Comparison of ENCODE assay signal across 18 mouse cellular contexts in the genomic region with DNA sequence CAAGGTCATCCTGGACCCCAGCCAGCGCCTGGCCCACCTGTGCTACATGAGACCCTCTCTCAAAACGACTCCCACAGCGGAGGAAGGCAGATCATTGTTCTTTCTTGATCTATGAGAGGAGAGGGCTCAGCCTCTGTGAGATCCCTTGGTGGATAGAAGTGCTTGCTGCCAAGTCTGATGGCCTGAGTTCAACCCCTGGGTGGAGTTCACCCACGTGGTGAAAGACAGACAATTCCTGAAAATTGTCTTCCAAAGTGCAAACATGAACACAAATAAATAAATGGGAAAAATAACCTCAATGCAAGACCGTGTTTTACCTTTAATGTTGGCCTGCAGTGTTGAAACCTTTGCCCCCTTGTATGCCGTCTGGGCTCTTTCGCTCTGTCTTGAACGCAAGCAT.
DNase-seq lines count a peak whose midpoint lies in the region; ATAC-seq and TF ChIP-seq lines count a peak whose summit lies in the region.
"Had no signal": no experiment of that assay in that cellular context is flagged by ENCODE, and none has a peak within 500 bp of the region (broad histone marks: within the 10 kb centered on the region; RNA-seq: fewer than 3 reads in every experiment).

No protein-coding gene starts in this region.

- no peaks in the 10 kb centered on the region for H3K9me3 ChIP-seq in hindbrain, embryonic 13.5 days
- no peaks in the 10 kb centered on the region for H3K9me3 ChIP-seq in hindbrain, embryonic 10.5 days
- no peaks in the 10 kb centered on the region for H3K9me3 ChIP-seq in midbrain, embryonic 10.5 days (replicated peaks)
- H3K9me3 ChIP-seq in midbrain, postnatal 0 days (ENCODE audit: low read length): no peaks in the 10 kb centered on the region
- H3K9me3 ChIP-seq: embryonic facial prominence, embryonic 10.5 days; heart, embryonic 12.5 days; hindbrain, embryonic 12.5 days had no signal

- no peaks in the 10 kb centered on the region for H3K36me3 ChIP-seq in hindbrain, embryonic 13.5 days
- 0 out of 2 replicates have a peak, but pooled peaks cover 7% of the 10 kb centered on the region for H3K36me3 ChIP-seq in hindbrain, embryonic 10.5 days
- H3K36me3 ChIP-seq in midbrain, embryonic 10.5 days: 0 out of 2 replicates have a peak, but pooled peaks cover 2% of the 10 kb centered on the region
- H3K36me3 ChIP-seq in midbrain, postnatal 0 days (ENCODE audit: insufficient read depth, low read length): no peaks in the 10 kb centered on the region
- H3K36me3 ChIP-seq: heart, embryonic 12.5 days; hindbrain, embryonic 12.5 days had no signal

- H3K4me3 ChIP-seq in gastrocnemius, adult 2 months: no peak overlapping the region
- no peak overlapping the region for H3K4me3 ChIP-seq in hindbrain, embryonic 13.5 days
- H3K4me3 ChIP-seq in hindbrain, embryonic 10.5 days: no peak overlapping the region
- no peak overlapping the region for H3K4me3 ChIP-seq in midbrain, embryonic 10.5 days
- no peak overlapping the region for H3K4me3 ChIP-seq in midbrain, postnatal 0 days (ENCODE audit: low read depth, low read length)
- H3K4me3 ChIP-seq: embryonic facial prominence, embryonic 10.5 days; heart, adult 2 months; heart, embryonic 12.5 days; hindbrain, embryonic 12.5 days had no signal

- no peaks in the 10 kb centered on the region for H3K27me3 ChIP-seq in hindbrain, embryonic 13.5 days
- no peaks in the 10 kb centered on the region for H3K27me3 ChIP-seq in hindbrain, embryonic 10.5 days (ENCODE audit: insufficient read depth, poor library complexity, severe bottlenecking)
- no peaks in the 10 kb centered on the region for H3K27me3 ChIP-seq in midbrain, embryonic 10.5 days (ENCODE audit: low read depth, poor library complexity, severe bottlenecking)
- no peaks in the 10 kb centered on the region for H3K27me3 ChIP-seq in midbrain, postnatal 0 days (ENCODE audit: insufficient read depth, low read length)
- H3K27me3 ChIP-seq: heart, embryonic 12.5 days; hindbrain, embryonic 12.5 days had no signal

- DNase-seq in gastrocnemius, adult 2 months: peak; percentile 60
- DNase-seq in gastrocnemius, adult 8-10 months (ENCODE audit: low spot score in 2 of 2): no peak
- DNase-seq in hindbrain, embryonic 10.5 days (ENCODE audit: low spot score): no peak
- DNase-seq in midbrain, embryonic 10.5 days (ENCODE audit: low spot score): no peak
- DNase-seq in midbrain, postnatal 0 days (ENCODE audit: low spot score): no peak
- DNase-seq in spleen, adult 12 weeks (ENCODE audit: low spot score): no peak
- DNase-seq: adrenal gland, adult 2 months; adrenal gland, postnatal 36 days; cerebellum, adult 2 months; cerebellum, postnatal 10 days; heart, adult 2 months; kidney, adult 8-10 months had no signal

- 92% methylated on average over 8 of the region's 8 CpGs for WGBS in hindbrain, embryonic 13.5 days
- WGBS in hindbrain, embryonic 10.5 days: 89% methylated on average over 8 of the region's 8 CpGs
- 91% methylated on average over 8 of the region's 8 CpGs for WGBS in midbrain, embryonic 10.5 days
- WGBS in midbrain, postnatal 0 days: 94% methylated on average over 8 of the region's 8 CpGs

- H3K4me2 ChIP-seq in hindbrain, embryonic 13.5 days: no peak overlapping the region
- no peak overlapping the region for H3K4me2 ChIP-seq in midbrain, postnatal 0 days (ENCODE audit: low read depth, low read length, poor library complexity, severe bottlenecking)
- H3K4me2 ChIP-seq: heart, embryonic 12.5 days; hindbrain, embryonic 12.5 days had no signal

- intact Hi-C loops in gastrocnemius, adult 2 months (cut with DNase I): no loop called here

- no peak overlapping the region for H3K27ac ChIP-seq in gastrocnemius, adult 2 months
- peak overlapping the region; percentile 42; the same call in 1 of the 2 replicates for H3K27ac ChIP-seq in hindbrain, embryonic 13.5 days
- H3K27ac ChIP-seq in hindbrain, embryonic 10.5 days: no peak overlapping the region
- H3K27ac ChIP-seq in midbrain, embryonic 10.5 days (replicated peaks): peak overlapping the region; percentile 10; the same call in 1 of the 2 replicates
- no peak overlapping the region for H3K27ac ChIP-seq in midbrain, postnatal 0 days (ENCODE audit: low read depth, low read length)
- H3K27ac ChIP-seq: embryonic facial prominence, embryonic 10.5 days; heart, adult 2 months; hindbrain, embryonic 12.5 days; hindbrain, postnatal 0 days had no signal

- peaks cover 35% of the 10 kb centered on the region for H3K4me1 ChIP-seq in hindbrain, embryonic 13.5 days (replicated peaks)
- peaks cover 46% of the 10 kb centered on the region for H3K4me1 ChIP-seq in hindbrain, embryonic 10.5 days (replicated peaks)
- peaks cover 47% of the 10 kb centered on the region for H3K4me1 ChIP-seq in midbrain, embryonic 10.5 days
- H3K4me1 ChIP-seq in midbrain, postnatal 0 days (ENCODE audit: insufficient read depth, low read length): no peaks in the 10 kb centered on the region; the same call in 1 of the 2 replicates

- H3K9ac ChIP-seq in hindbrain, embryonic 13.5 days: no peak overlapping the region
- H3K9ac ChIP-seq in midbrain, postnatal 0 days (replicated peaks; ENCODE audit: low read length, poor library complexity, severe bottlenecking): no peak overlapping the region
- H3K9ac ChIP-seq: heart, embryonic 12.5 days; hindbrain, embryonic 12.5 days had no signal

- no peak for TF ChIP-seq CTCF in gastrocnemius, adult 2 months (IDR thresholded peaks at IDR 0.05)
- no peak for TF ChIP-seq CTCF in midbrain, postnatal 0 days (IDR thresholded peaks at IDR 0.05)

- ATAC-seq in hindbrain, embryonic 13.5 days (ENCODE audit: low FRiP score): 0 out of 2 replicates have a peak, but pooled peaks have one; percentile 11
- no peak for ATAC-seq in midbrain, postnatal 0 days (ENCODE audit: low FRiP score)
- ATAC-seq: hindbrain, postnatal 0 days; intestine, embryonic 16.5 days had no signal

Comparison
In these comparisons a context has a peak if more than half of its experiments do, and no peak if none do; other contexts are left out.
1. H3K27ac ChIP-seq: peak in hindbrain, embryonic 13.5 days (single experiment) and midbrain, embryonic 10.5 days (single experiment); none in gastrocnemius, adult 2 months (single experiment), hindbrain, embryonic 10.5 days (single experiment) and midbrain, postnatal 0 days (single experiment).